Mouse (Mus musculus) embryonic stem cell, embryonic (primary cell): Measurements from ENCODE around the gene Adcy10.

Experiments
- CTCF ChIA-PET, 4 experiments: fragments of 300-600 bp in 2 of 4; fragments of 350-600 bp in 2 of 4; sonication (Branson Sonifier 250); formaldehyde crosslinking; loops; one replicate each; lab custom pipeline; 2022; ENCODE audit warnings: inconsistent platforms in 2 of 4; lab: Charles Lee
- POLR2A ChIA-PET, 4 experiments: fragments of 300-600 bp in 2 of 4; fragments of 350-600 bp in 2 of 4; sonication (Branson Sonifier 250); formaldehyde crosslinking; loops; one replicate each; lab custom pipeline; 2022; ENCODE audit warnings: antibody characterized with exemption in 4 of 4, inconsistent platforms in 1 of 4; lab: Charles Lee

Adcy10 gene

GRCm38 (mm10) chr1:165489197-165489596 lies 4.2 kb downstream of the Adcy10 start:
- CTCF ChIA-PET, result interaction anchor here in 1 of 4 experiments (0.7 kb wide), 1 partner anchor 12 kb away, joined by 3 read pairs; no protein-coding TSS in a partner anchor
- POLR2A ChIA-PET, result interaction anchor here in 1 of 4 experiments (1.3 kb wide), 1 partner anchor 28 kb away, joined by 3 read pairs; no protein-coding TSS in a partner anchor

- ChIA-PET POLR2A (no interaction called here), CTCF (no interaction called here)
Measured at GRCm38 (mm10) chr1:165498856-165499255, 13.9 kb downstream of the Adcy10 start.

- ChIA-PET POLR2A (interaction anchor here in 2 of 4 experiments (0.7 to 1.4 kb wide), 2 partner anchors 11 to 55 kb away, joined by 4 read pairs; no protein-coding TSS in a partner anchor), CTCF (interaction anchor here in 3 of 4 experiments (0.6 to 1.0 kb wide), 3 partner anchors 10 to 372 kb away, joined by 3 to 6 read pairs (median 3); no protein-coding TSS in a partner anchor)
Measured at GRCm38 (mm10) chr1:165503307-165504024, 18.5 kb downstream of the Adcy10 start.

GRCm38 (mm10) chr1:165506303-165506702 lies 21.3 kb downstream of the Adcy10 start:
- ChIA-PET POLR2A (no interaction called here), CTCF (no interaction called here)

- POLR2A ChIA-PET, result no interaction called here
- CTCF ChIA-PET, result interaction anchor here in 2 of 4 experiments (0.5 to 0.6 kb wide), 2 partner anchors 9 to 227 kb away, joined by 3 read pairs; no protein-coding TSS in a partner anchor
Measured at GRCm38 (mm10) chr1:165510161-165510560, 25.2 kb downstream of the Adcy10 start.

- ChIA-PET CTCF (no interaction called here), POLR2A (interaction anchor here in 2 of 4 experiments (0.6 to 1.0 kb wide), 3 partner anchors 42 to 60 kb away, joined by 3 to 4 read pairs (median 3); partner anchors contain the start of genes Dcaf6 (in 1 of the 2) and Mpc2 (in 1 of the 2))
Measured at GRCm38 (mm10) chr1:165520716-165521115, 35.7 kb downstream of the Adcy10 start.

GRCm38 (mm10) chr1:165536079-165536675 lies 51.2 kb downstream of the Adcy10 start:
- POLR2A ChIA-PET, result interaction anchor here in 2 of 4 experiments (0.7 to 1.0 kb wide), 3 partner anchors 14 to 99 kb away, joined by 3 to 7 read pairs (median 3); no protein-coding TSS in a partner anchor
- CTCF ChIA-PET, result interaction anchor here in 1 of 4 experiments (0.7 kb wide), 1 partner anchor 119 kb away, joined by 4 read pairs; no protein-coding TSS in a partner anchor

- CTCF ChIA-PET, result no interaction called here
- POLR2A ChIA-PET, result interaction anchor here in 3 of 4 experiments (0.6 to 1.1 kb wide), 5 partner anchors 27 to 108 kb away, joined by 3 to 6 read pairs (median 3); no protein-coding TSS in a partner anchor
Measured at GRCm38 (mm10) chr1:165537241-165537807, 52.3 kb downstream of the Adcy10 start.

GRCm38 (mm10) chr1:165556711-165557110 lies 71.7 kb downstream of the Adcy10 start:
- ChIA-PET CTCF (no interaction called here), POLR2A (no interaction called here)

GRCm38 (mm10) chr1:165559073-165559472 lies 74.1 kb downstream of the Adcy10 start:
- POLR2A ChIA-PET, result interaction anchor here in 1 of 4 experiments (0.6 kb wide), 1 partner anchor 9 kb away, joined by 3 read pairs; no protein-coding TSS in a partner anchor
- CTCF ChIA-PET, result no interaction called here

- POLR2A ChIA-PET, result no interaction called here
- CTCF ChIA-PET, result no interaction called here
Measured at GRCm38 (mm10) chr1:165565283-165565682, 80.3 kb downstream of the Adcy10 start.

- ChIA-PET POLR2A (interaction anchor here in 2 of 4 experiments (0.6 to 3.3 kb wide), 9 partner anchors 8 to 107 kb away, joined by 3 to 8 read pairs (median 3); partner anchors contain the start of genes Mpc2 (in 2 of the 2), Dcaf6 (in 1 of the 2) and Mpzl1 (in 1 of the 2)), CTCF (interaction anchor here in 1 of 4 experiments (0.5 to 1.0 kb wide), 2 partner anchors 168 to 751 kb away, joined by 3 read pairs; no protein-coding TSS in a partner anchor)
Measured at GRCm38 (mm10) chr1:165567466-165567865, 82.5 kb downstream of the Adcy10 start.

GRCm38 (mm10) chr1:165576005-165576404 lies 91.0 kb downstream of the Adcy10 start:
- CTCF ChIA-PET, result no interaction called here
- POLR2A ChIA-PET, result interaction anchor here in 2 of 4 experiments (0.6 to 1.8 kb wide), 3 partner anchors 10 to 349 kb away, joined by 3 to 6 read pairs (median 5); partner anchors contain the start of genes Dcaf6 (in 1 of the 2) and Mpc2 (in 1 of the 2)

- POLR2A ChIA-PET, result interaction anchor here in 2 of 4 experiments (0.6 to 1.8 kb wide), 3 partner anchors 9 to 350 kb away, joined by 3 to 6 read pairs (median 5); partner anchors contain the start of genes Dcaf6 (in 1 of the 2) and Mpc2 (in 1 of the 2)
- CTCF ChIA-PET, result no interaction called here
Measured at GRCm38 (mm10) chr1:165576459-165577112, 91.6 kb downstream of the Adcy10 start.

GRCm38 (mm10) chr1:165579332-165579731 lies 94.3 kb downstream of the Adcy10 start:
- ChIA-PET CTCF (interaction anchor here in 2 of 4 experiments (0.8 to 0.9 kb wide), 2 partner anchors 11 to 157 kb away, joined by 3 read pairs; no protein-coding TSS in a partner anchor), POLR2A (interaction anchor here in 2 of 4 experiments (0.7 to 2.7 kb wide), 11 partner anchors 10 to 119 kb away, joined by 3 to 20 read pairs (median 4); partner anchors contain the start of genes Dcaf6 (in 1 of the 2), Mpc2 (in 1 of the 2) and Mpzl1 (in 1 of the 2))

- ChIA-PET CTCF (no interaction called here), POLR2A (interaction anchor here in 2 of 4 experiments (0.6 to 2.7 kb wide), 4 partner anchors 52 to 121 kb away, joined by 3 to 20 read pairs (median 12); partner anchors contain the start of genes Dcaf6 (in 1 of the 2), Mpc2 (in 1 of the 2) and Mpzl1 (in 1 of the 2))
Measured at GRCm38 (mm10) chr1:165581255-165581654, 96.3 kb downstream of the Adcy10 start.

GRCm38 (mm10) chr1:165583529-165584184 lies 98.7 kb downstream of the Adcy10 start:
- ChIA-PET CTCF (interaction anchor here (0.5 to 1.8 kb wide), 31 partner anchors 17 to 1030 kb away, joined by 3 to 16 read pairs (median 4); partner anchors contain the start of genes Creg1 (in 2 of the 4) and Mpzl1 (in 1 of the 4)), POLR2A (interaction anchor here in 3 of 4 experiments (0.5 to 5.5 kb wide), 16 partner anchors 9 to 123 kb away, joined by 3 to 43 read pairs (median 4); partner anchors contain the start of genes Dcaf6 (in 1 of the 3) and Mpc2 (in 1 of the 3))
